Mouse (Mus musculus) gastrocnemius, adult 2 months (tissue): ENCODE results near the gene Zcchc12. TPM values are rescaled to one million over a fixed set of nuclear protein-coding genes. Genes with fewer than 3 reads are reported as not detected.
A peak's percentile ranks its signal among the peaks of the same experiment; 100 is the strongest.

Experiments used
- DNase-seq: peaks from one replicate; pipeline ENCODE4 v3.0.0; 2022
- H3K27ac ChIP-seq: fragments of 200-600 bp; 2 replicates; pipeline ENCODE4 v1.8.1; 2022; ENCODE audit warnings: mild to moderate bottlenecking
- H3K4me3 ChIP-seq: fragments of 200-600 bp; 2 replicates; pipeline ENCODE4 v1.8.1; 2022; ENCODE audit warnings: mild to moderate bottlenecking, moderate library complexity
- CTCF ChIP-seq: fragments of 200-600 bp; IDR thresholded peaks from 2 replicates; pipeline ENCODE4 v1.8.1; 2022; ENCODE audit warnings: antibody characterized with exemption, mild to moderate bottlenecking, moderate library complexity
- intact Hi-C: fragments of 180-260 bp; cut with DNase I; formaldehyde crosslinking; loops from one replicate; pipeline ENCODE4 v1.15.1; 2025
- total RNA-seq, 2 experiments: library from RNA; stranded (reverse); gene quantifications; 2 replicates each; pipeline ENCODE4 v1.2.3; 2021

Gene Zcchc12
- total RNA-seq, 2 experiments from 2014 or later = not detected

DNA sequence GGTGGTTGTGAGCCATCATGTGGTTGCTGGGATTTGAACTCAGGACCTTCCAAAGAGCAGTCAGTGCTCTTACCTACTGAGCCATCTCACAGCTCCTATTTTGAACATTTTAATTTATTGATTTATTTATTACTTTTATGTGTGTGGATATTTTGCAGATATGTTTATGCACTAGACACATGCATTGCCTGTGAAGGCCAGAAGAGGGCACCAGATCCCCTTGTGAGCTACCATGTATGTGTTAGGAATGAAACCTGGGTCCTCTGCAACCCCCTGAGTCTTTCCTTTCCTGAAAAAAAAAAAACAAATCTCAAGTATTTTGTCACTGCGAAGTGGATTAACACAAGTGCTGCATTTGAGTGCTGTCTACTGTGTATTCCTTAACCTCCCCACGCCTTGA, 30.9 kb downstream of the Zcchc12 start:
- peak; percentile 74 for TF ChIP-seq CTCF
- intact Hi-C loops = loop anchor here (2.0 to 5.0 kb wide), 3 partner anchors 101 to 166 kb away; partner anchors contain the start of gene Lonrf3
- no peak overlapping the region for H3K4me3 ChIP-seq
- no peak overlapping the region for H3K27ac ChIP-seq
- peak; percentile 28 for DNase-seq

DNA sequence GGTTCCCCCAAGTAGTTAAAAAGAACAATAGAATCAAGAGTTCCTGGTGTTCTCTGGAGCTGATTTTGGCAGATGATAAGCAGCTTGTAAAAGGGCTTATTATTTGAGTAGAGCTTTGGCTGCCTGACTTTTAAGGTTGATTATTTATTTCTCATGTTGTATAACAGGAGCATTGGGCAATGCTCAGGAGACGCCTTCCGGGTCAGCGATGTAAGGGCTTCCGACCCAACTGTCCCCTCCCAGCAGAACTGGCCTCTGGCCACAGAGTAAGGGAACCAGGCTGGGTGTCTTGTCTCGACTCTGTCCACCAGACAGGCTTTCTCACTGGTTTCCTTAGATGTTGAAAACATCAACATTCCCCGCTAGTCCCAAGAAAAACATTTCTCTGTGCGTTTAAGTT, 33.2 kb downstream of the Zcchc12 start:
- intact Hi-C loops = loop anchor here (5.0 kb wide), 2 partner anchors 98 to 123 kb away; partner anchors contain the start of gene Lonrf3
- Histone ChIP-seq H3K4me3 (no peak overlapping the region), H3K27ac (0 out of 2 replicates have a peak overlapping the region, but pooled peaks have one; percentile 43)
- TF ChIP-seq CTCF = no peak
- no peak for DNase-seq

DNA sequence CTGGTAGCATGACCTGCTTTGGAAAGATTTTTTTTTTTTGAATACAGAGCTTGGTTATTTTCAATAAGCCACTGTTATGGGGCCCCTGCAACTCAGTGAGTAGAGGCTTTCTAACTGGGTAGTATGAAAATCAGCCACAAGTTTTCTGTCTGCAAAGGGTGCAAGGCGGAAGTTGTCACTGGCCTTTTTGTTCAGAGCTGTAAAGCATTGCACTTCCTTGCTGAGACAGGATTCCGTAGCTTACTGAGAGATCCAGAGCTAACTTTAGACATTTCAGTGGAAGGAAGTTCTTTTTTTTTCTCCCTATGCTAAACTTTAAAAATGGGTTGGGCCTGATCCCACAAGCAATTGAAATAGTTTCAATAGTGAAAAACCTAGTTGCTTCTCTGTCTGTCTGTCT, 33.6 kb downstream of the Zcchc12 start:
- no peak for DNase-seq
- Histone ChIP-seq H3K27ac (peak overlapping the region; percentile 43; the same call in 1 of the 2 replicates), H3K4me3 (no peak overlapping the region)
- intact Hi-C loops = loop anchor here (5.0 kb wide), 2 partner anchors 98 to 123 kb away; partner anchors contain the start of gene Lonrf3
- TF ChIP-seq CTCF = no peak

DNA sequence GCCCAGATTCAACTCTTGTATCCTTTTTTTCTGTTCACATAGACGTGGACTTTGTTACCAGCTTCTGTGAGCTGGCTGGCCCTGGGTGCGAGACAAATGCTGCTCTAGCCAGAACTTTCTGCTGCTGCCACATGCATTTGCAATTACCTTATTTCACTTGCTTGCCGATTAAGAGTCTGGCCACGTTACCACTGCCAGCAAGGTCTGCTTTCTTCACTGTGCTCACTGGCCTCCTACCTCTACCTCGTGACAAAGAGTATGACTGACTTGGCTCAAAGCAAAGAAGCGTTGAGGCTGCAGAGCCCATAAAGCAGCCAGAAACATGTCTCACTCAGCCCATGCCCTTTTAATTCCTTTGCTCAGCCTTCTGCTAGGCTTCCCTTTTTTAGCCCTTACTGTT, 39.9 kb downstream of the Zcchc12 start:
- TF ChIP-seq CTCF = no peak
- DNase-seq = no peak
- H3K27ac ChIP-seq = no peak overlapping the region
- intact Hi-C loops = no loop called here
- no peak overlapping the region for H3K4me3 ChIP-seq

Other genes starting within 250 kb of the Zcchc12 start
- gene Il13ra1, start 83.8 kb upstream of the Zcchc12 start, total RNA-seq = 1 to 10 TPM; 1.1 to 1.7 TPM
- 1 to 10 TPM; 1.4 to 1.6 TPM for gene Lonrf3, start 132.4 kb downstream of the Zcchc12 start, total RNA-seq
- not detected for gene Gm6268, start 205.4 kb downstream of the Zcchc12 start, total RNA-seq